Mouse (Mus musculus): ENCODE measurements around the gene Luzp1.
A peak's percentile ranks its signal among the peaks of the same experiment; 100 is the strongest.

The Luzp1 gene

GRCm38 (mm10) chr4:136462086-136462838 lies 7.3 kb upstream of the Luzp1 start, which contains the start of gene 6030445D17Rik:
6030445D17Rik (plus strand) TSS chr4:136462250.
- peak; percentile 70 for DNase-seq (ENCODE audit: low spot score)

GRCm38 (mm10) chr4:136462839-136463178 lies 6.8 kb upstream of the Luzp1 start:
- no peak for DNase-seq (ENCODE audit: low spot score)

GRCm38 (mm10) chr4:136463436-136463835 lies 6.1 kb upstream of the Luzp1 start:
- no peak for DNase-seq (ENCODE audit: low spot score)

GRCm38 (mm10) chr4:136466226-136466625 lies 3.3 kb upstream of the Luzp1 start:
- no peak for DNase-seq (ENCODE audit: low spot score)

- DNase-seq (ENCODE audit: low spot score) = no peak
Observed at GRCm38 (mm10) chr4:136468553-136469327, 821 bp upstream of the Luzp1 start.

- no peak for DNase-seq (ENCODE audit: low spot score)
Observed at GRCm38 (mm10) chr4:136469941-136470346, 383 bp downstream of the Luzp1 start.

GRCm38 (mm10) chr4:136470347-136471071 lies 948 bp downstream of the Luzp1 start:
- peak; percentile 64 for DNase-seq (ENCODE audit: low spot score)

GRCm38 (mm10) chr4:136476692-136477091 lies 7.1 kb downstream of the Luzp1 start:
- no peak for DNase-seq (ENCODE audit: low spot score)

- DNase-seq (ENCODE audit: low spot score) = no peak
Observed at GRCm38 (mm10) chr4:136486549-136486948, 17.0 kb downstream of the Luzp1 start.

- DNase-seq (ENCODE audit: low spot score) = no peak
Observed at GRCm38 (mm10) chr4:136495993-136496392, 26.4 kb downstream of the Luzp1 start.

GRCm38 (mm10) chr4:136505426-136506215 lies 36.1 kb downstream of the Luzp1 start:
- no peak for DNase-seq (ENCODE audit: low spot score)

GRCm38 (mm10) chr4:136509857-136510256 lies 40.3 kb downstream of the Luzp1 start:
- no peak for DNase-seq (ENCODE audit: low spot score)

GRCm38 (mm10) chr4:136511708-136512107 lies 42.1 kb downstream of the Luzp1 start:
- DNase-seq (ENCODE audit: low spot score) = no peak

- no peak for DNase-seq (ENCODE audit: low spot score)
Observed at GRCm38 (mm10) chr4:136512905-136513304, 43.3 kb downstream of the Luzp1 start.

- no peak for DNase-seq (ENCODE audit: low spot score)
Observed at GRCm38 (mm10) chr4:136518141-136518540, 48.6 kb downstream of the Luzp1 start.

- DNase-seq (ENCODE audit: low spot score) = no peak
Observed at GRCm38 (mm10) chr4:136518576-136518975, 49.0 kb downstream of the Luzp1 start.

- no peak for DNase-seq (ENCODE audit: low spot score)
Observed at GRCm38 (mm10) chr4:136519866-136520265, 50.3 kb downstream of the Luzp1 start.

GRCm38 (mm10) chr4:136521898-136522297 lies 52.3 kb downstream of the Luzp1 start:
- no peak for DNase-seq (ENCODE audit: low spot score)

- DNase-seq (ENCODE audit: low spot score) = no peak
Observed at GRCm38 (mm10) chr4:136524309-136524708, 54.7 kb downstream of the Luzp1 start.

GRCm38 (mm10) chr4:136526412-136526811 lies 56.9 kb downstream of the Luzp1 start:
- DNase-seq (ENCODE audit: low spot score) = peak; percentile 47

GRCm38 (mm10) chr4:136545151-136545550 lies 75.6 kb downstream of the Luzp1 start:
- no peak for DNase-seq (ENCODE audit: low spot score)

All from ovary, postnatal 36 days (tissue).